Mouse (Mus musculus): ENCODE measurements around the gene Macc1.
"Not testable (repeated sequence)": the region's sequence is repeated elsewhere in the genome, so short reads cannot be mapped to it uniquely, and the experiment has no call there.

Macc1 gene

DNA sequence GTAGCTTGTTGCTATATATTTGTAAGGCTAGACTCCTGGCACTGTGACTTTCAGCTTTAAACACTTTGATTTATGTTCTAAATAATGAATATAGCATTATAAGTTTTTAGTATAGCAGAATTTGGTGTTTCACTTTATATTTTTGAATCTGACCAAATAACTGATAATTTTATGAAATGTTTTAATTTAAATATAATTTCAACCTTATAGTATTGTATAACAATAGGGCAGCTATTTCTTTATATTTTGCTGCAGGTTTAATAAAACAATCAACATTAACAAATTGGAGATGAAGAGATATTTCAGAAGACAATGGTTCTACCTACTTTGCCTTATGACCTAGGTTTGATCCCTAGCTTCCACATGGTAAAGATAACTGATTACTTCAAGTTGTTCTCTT lies at the start of gene Macc1:
Macc1 (plus strand) TSS at position 301 of the 400 bp plus-strand sequence.
- no peak for DNase-seq (ENCODE audit: low read depth, low spot score)

DNA sequence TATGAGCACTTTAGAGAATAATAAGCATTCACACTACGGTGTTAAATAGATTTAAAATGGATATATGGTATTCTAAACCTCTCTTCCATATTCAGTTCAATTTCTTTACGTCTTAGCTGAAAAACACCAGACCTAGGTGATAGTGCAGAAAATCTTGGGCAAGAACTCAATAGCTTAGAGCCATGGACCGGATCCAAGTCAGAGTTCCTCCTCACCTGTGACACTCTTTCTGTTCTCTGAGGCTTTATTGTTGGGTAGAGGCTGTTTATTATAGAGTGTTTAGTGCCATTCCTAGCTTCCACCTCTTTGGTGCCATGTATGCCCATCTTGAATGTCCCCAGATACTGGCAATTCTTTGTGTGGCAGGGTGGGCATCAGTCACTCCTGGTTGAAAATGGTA lies 49.6 kb upstream of the Macc1 start:
- no peak for DNase-seq (ENCODE audit: low read depth, low spot score)

DNA sequence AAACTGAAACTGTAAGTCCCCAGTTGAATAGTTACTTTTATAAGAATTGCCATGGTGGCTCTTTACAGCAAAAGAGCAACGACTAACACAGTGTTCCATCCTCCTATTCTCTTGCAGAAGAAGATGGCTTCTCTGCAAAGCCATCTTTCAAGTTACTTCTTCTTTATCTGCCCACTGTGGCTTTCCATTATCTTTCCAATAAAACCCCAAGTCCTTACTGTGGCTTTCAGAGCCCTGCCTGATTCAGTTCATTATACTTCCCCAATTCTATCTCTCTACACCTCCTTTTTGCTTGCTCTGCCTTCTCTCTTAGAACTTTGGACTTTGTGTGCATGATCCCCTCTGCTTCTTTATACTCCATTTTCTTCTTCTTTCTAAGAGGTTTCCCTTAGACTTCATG lies 45.3 kb upstream of the Macc1 start:
- DNase-seq (ENCODE audit: low read depth, low spot score) = no peak

DNA sequence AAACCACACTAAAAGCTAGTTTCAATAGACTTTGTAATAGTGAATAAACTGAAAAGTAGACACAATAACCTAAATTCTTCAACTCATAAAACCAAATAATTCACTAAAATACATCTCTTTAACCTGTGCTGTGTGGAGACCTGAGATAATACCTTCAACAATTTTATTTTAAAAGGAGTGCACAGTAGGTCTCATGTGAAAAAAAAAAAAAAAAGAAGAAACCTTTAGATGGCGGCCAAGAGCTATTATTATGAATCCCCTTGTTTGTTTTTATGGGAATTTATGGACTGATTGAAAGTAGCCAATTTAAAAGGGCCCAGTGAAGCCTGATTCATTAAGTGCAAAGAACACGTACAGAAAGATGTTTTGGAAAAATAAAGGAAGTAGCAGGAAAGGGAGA lies 44.0 kb upstream of the Macc1 start:
- DNase-seq (ENCODE audit: low read depth, low spot score) = no peak

DNA sequence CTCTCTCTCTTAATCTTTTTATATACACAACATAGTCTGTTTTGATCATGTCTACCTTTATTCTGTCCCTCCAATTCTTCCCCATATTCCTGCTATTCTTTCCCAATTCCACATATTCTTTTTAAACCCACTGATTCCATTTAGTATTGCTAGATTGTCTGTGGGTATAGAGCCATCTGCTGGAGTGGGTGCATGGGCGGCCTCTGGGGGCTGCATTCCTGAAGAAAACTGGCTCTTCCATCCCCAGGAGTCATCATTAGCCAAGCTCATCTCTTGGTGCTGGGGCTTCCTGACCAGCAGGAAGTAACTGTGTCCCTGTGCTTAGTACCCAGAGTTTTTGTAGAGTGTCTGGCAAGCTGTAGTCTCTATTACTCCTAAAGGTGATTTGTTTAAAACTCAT lies 42.1 kb upstream of the Macc1 start:
- DNase-seq (ENCODE audit: low read depth, low spot score) = no peak

DNA sequence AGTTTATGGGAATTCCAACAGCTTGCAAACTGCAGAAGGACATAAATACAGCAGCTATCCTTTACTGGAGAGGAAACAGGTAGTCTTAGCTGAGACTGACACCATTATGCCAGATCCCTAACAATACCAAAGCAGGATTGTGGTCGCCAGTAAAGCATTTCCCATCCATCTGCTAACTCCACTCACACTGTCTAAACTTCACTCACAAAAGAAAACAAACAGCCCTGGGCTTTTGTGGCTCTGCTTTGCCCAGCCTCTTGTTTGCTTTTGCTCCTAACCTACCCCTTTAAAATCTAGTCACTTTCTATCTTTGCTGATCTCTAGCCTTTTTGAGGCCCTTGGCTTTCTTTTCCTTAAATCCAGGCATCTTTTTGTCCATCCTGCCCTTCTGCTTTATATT lies 40.5 kb upstream of the Macc1 start:
- DNase-seq (ENCODE audit: low read depth, low spot score) = no peak

DNA sequence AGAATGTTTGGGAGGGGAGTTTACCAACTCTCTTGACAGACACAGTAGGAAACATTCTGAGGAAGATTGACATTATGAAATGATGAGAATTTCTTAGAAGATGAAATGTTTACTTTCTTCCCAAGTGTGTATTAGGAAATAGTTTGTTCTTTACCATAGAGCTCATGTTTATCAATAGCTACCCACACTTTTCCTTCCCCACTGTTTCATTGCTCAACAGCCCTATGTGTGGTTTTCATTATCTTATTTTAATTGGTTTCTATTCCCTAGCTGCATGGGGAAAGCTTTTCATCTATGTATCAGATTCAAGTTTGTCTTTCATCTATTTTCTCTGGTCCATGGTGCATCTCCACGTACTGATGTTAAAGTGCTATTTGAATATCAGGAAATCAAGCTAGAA lies 37.8 kb upstream of the Macc1 start:
- no peak for DNase-seq (ENCODE audit: low read depth, low spot score)

DNA sequence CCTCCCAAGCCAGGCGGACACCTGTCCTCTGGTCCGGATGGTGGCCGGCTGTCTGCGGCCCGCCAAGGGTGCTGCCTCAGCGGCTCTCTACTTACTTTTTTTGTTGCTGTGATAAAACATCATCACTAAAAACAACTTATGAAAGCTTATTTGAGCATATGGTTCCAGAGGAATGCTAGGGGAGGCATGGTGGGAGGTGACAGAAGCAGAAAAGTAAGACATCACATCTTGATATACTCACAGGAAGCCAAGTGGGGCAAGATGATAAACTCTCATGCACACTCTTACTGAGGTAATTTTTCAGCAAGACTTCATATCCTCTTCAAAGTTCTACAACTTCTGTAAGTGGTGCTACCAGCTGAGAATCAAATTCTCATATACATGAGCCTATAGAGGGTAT lies 22.5 kb upstream of the Macc1 start:
- DNase-seq (ENCODE audit: low read depth, low spot score) = no peak

DNA sequence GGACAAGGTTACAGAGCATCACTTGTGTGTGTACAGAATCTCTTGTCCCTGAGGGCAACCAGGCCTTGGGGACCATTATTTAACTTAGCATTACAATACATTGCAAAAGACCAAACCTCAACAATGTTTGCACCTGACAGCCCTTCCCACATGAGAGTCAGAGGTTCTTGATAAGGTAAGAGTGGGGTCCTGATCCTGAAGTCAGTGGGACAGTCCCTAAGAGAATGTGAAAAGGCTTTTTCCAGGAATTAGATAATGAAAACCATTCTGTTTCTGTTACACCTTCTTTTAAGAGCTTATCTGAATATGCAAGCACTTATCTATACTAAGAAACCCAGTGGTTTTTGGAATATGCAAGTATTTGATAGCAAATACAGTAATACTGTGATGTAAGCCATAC lies 10.5 kb upstream of the Macc1 start:
- no peak for DNase-seq (ENCODE audit: low read depth, low spot score)

DNA sequence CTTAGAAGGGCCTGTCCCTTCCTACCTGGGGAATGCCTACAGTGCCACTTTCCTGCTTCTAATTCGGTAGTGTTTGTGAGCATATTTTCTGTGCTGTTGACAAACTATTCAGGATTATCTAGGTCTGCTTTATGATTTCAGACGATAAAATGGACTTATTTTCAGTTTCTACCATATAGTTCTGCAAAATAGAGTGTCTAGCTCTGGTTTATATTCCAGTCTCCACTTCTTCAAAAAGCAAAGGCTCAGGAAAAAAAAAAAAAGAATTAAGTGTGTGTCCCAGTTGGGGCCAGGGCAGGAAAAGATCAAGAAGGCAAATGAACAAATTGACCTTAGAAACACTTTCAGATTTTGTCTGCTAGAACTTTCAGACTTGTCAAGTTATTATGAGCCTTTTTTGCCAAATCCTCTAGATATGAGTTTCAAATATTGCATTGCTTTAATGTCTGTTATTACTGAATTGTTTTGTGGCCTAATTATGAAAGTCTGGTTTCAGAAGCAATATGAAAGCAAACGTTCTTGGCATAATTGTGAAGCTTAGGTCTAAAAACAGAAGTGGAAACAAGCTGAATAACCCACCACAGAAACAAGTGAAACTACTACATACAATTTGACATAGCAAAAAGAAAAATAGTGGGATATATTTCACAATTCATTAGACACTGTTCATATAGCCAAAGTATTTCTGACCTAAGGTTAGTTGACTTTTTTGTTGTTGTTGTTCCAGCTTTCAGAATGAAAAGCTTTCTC lies 881 bp upstream of the Macc1 start:
- DNase-seq (ENCODE audit: low read depth, low spot score) = no peak

DNA sequence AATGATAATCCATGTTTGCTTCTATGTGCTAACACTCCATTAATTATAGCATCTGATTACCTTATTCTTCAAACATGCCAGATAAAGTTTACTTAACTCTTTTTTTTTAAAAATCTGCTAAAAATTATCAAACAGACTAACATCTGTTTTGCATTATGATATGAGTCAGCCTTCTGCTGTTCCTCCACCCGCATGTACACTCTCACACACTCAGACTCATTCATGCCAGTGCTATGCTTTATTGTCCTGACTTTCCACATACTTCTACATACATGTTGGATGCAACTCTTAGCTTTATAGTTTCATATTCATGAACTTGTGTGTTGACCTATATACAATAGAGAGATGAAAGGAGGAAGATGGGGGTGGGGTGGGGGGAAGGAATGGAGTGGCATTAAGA lies 4.7 kb downstream of the Macc1 start:
- no peak for DNase-seq (ENCODE audit: low read depth, low spot score)

DNA sequence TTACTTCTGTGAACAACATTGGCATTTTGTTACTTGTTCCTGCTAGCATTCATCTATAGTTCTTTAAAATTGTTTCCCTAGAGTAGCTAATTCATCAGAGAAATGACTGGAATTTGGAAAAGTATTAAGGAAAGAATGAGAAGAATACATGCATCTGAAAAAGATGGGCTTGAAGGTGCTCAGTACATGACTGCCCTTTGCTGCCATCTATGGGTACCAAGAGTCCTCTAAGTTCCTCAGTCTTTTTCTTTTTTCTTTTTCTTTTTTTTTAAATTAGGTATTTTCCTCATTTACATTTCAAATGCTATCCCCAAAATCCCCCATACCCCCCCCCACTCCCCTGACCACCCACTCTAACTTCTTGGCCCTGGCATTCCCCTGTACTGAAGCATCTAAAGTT lies 11.3 kb downstream of the Macc1 start:
- DNase-seq (ENCODE audit: low read depth, low spot score) = no peak

DNA sequence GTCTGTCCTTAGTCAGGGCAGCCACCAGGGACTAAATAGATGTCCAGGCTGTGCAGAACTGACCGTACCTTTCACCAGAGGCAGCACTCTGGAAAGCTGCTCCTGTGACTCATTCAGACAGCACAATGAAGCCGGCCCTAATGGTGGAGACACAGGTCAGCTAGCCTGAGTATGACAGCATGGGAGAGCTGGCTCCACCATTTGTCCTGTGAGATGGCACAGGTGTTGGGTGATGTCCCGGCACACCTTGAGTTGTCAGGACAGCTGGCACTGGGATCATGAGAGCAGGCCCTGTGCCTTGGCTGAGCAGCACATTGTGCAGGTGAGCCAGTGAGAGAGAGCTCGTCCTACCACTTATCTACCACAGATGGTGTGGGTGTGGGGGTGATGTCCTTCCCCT lies 16.6 kb downstream of the Macc1 start:
- DNase-seq (ENCODE audit: low read depth, low spot score) = no peak

DNA sequence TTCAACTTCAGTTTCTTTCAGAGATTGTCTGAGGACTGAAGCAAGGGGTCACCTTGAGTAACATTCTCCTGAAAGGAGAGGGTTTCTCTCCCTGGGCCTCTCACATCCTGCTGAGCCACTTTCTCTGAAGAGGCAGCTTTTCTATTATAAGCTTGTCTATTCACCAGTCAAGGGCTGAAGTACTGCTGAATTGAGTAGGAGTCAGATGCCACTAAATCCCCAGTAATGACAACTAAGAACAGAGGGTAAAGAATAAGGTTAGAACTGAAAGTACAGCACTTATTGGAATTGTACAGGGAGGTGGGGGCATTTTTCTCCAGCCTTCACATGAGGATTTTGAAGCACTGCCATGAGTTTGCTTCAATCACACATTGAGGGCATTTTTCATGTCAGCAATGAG lies 19.3 kb downstream of the Macc1 start:
- DNase-seq (ENCODE audit: low read depth, low spot score) = no peak

DNA sequence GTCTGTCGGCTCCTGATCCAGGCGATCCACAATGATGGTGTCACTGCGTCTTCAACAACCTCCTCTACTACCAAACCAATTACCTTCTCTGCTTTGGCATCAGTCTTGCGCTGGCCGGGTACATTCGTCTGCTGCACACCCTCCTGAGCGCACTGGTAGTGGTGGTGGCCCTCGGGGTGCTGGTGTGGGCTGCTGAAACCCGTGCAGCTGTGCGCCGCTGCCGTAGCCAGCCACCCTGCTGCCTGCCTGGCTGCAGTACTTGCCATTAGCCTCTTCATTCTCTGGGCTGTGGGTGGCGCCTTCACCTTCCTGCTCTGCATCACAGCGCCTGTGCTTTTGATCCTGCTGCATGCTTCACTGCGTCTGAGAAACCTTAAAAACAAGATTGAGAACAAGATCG lies 38.5 kb downstream of the Macc1 start:
- DNase-seq (ENCODE audit: low read depth, low spot score) = not testable (repeated sequence)

DNA sequence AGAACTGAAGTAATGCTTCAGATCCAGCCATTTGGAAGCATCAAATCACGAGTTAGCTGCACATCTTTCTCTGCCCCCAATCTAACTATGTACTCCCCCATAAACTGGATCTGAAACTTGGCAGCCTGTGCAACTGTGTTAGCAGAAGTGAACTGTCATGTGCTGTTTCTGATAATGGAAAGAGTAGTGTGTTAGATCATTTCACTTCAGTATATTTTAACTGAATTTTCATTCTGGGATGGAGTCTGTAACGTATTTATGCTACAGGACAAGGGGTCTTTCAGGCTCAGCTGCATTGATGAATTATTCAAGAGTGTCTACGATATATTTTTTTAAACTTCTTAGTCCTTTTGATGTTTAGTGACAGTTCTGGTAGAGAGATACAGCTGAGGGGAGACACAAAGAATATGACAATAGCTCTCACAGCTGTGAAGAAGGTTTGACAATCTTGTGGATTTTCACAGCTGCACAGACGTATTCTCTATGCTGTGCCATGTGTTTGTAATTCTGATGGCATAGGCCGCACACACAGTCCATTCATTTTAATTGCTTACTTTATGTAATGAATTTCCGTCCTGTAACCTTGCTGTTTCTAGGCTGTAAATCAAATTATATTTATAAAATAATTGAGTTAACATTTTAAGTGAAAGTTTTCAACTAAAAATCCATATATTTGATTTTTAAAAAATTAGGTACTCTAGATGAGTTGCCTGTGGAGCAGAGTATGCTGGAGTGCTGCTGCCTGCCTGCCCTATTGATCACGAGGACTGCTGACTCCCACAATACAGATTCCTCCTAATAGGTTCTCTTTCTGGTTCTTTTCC lies 43.6 kb downstream of the Macc1 start:
- DNase-seq (ENCODE audit: low read depth, low spot score) = no peak

DNA sequence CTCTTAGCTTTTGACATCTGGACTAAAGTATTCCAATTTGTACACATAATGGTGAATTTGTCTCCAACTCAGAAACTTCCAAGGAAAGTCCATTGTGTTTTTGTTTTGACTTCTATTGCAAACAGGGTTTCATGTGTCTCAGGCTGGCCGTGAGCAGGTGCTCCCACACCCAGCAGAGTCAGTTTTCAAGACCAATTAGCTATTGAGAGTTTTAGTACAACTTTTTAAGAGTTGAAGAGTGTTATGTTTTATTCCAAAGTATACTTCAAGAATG lies 44.1 kb downstream of the Macc1 start:
- DNase-seq (ENCODE audit: low read depth, low spot score) = no peak

DNA sequence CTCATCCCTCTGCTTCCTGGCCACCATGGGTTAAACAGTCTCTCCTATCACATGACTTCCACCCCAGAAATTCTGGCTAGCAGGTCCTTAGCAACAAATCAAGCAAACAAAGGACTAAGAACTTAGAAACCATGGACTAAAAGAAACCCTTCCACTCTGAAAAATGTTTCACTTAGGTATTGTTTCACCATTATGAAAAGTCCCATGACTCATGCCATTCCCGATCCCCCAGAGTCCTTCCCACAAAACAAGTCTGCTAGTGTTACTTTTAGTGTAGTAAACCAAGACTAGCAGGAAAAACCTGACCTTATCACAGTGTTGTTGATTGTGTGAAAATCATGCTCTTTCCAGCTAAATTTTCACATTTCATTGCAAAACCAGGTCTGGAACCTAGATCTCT lies 51.0 kb downstream of the Macc1 start:
- no peak for DNase-seq (ENCODE audit: low read depth, low spot score)

DNA sequence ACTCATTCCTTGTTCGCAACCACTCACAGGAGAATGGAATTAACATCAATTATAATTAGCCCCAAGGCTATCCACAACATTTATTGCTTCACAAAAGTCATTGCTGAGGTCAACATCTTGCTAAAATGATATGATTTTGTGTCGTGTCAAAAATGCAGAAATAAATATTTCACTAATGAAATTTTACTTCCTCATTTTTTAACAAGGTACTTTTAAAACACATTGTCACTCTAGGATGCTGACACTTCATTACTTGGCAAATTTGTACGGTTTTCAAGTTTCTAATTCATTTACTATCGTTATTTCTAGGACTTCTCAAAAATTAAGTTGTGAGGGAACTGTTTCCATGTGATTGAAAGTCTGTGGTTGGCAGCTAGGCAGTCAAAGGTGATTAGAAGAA lies 55.8 kb downstream of the Macc1 start:
- DNase-seq (ENCODE audit: low read depth, low spot score) = no peak

DNA sequence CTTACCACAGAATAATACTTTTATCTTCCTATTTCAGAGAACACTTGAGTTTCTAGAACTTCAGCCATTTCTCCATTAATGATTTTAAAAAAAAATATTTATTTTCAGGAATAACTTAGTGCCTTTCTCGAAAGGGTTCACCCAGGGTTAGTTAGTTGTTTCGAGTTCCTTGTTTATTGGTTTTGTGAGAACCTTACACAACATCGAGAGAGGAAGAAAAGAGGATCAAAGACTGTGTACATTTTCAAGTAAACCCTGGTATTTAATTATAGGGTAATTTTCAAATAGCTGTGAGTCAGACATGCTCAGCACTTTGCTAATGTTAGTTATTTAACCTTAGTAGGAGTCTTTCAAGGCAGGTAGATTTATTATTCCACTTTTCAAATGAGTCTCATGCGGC lies 58.3 kb downstream of the Macc1 start:
- DNase-seq (ENCODE audit: low read depth, low spot score) = no peak

DNA sequence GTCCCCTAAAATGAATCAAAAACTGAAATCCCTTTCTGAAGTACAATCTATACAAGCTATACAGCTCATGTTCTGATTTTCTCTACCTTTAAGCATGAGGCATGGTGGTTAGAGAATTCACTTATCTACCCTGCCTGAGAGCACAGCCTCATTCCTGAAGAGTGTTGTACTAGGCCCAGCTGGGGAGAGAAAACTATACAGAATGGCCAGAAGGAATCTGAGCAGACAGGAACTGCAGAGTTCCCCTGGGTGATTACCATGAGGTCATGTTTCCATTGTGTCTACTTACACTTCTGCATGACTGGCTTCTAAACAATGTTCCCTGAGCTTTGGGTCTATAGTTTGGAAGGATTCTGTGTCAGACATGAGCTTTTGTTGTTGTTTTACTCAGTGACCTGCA lies 62.8 kb downstream of the Macc1 start:
- no peak for DNase-seq (ENCODE audit: low read depth, low spot score)

DNA sequence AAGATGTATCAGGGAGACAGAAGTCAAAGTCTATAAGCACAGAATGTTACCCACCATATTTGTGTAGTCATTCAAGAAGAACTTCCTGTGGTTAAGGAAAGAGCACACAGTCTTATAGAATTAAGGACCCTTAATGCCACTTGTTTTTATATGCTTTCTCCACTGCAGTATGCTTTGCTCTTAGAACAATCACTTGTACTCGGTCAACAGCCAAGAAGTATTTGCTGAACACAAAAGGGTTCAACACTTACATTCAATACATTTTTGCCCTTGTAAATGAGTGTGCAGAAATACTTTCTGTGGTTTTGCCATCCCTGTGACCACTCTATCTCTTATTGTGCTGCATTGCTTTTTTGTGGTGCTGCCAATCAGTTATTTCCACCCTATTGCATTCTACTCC lies 67.8 kb downstream of the Macc1 start:
- no peak for DNase-seq (ENCODE audit: low read depth, low spot score)

DNA sequence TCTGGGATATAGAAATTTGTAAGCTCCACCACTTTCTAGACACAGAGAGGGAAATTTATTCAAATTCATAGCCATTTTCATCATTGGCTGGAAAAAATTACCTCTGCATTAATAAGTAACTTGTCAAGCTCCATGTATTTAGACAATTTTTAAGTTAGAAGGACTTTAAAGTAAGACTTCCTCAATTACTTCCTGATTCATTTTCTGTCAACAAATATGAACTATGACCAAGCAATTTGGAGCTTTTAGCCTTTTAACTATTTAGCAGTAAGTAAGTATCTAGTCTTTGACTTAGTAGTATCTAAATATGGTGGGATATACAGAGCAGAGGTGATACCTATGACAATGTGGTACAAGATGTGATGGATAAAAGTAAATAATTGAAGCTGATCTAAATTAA lies 72.2 kb downstream of the Macc1 start:
- DNase-seq (ENCODE audit: low read depth, low spot score) = no peak

DNA sequence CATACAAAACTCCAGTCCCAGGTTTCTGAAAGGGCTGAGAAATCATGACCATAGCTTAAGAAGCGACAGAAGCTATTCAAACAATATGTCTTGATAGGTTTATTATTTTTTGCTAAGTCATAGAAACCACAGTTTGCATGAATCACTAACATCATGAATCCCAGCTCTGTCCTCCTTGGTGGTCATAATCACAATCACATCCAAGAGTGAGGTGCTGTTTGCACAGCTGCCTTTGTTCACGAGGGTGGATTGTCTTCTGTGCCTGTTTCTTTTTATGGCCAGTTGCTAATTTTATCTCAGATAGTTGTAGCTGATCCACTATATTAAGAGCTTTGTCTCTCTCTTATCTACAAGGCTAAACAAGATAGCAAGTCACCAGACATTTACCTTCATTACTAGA lies 72.6 kb downstream of the Macc1 start:
- no peak for DNase-seq (ENCODE audit: low read depth, low spot score)

All from retina, adult 2 months (tissue).